Mouse (Mus musculus): ENCODE data around the gene Aen. TPM values are rescaled to one million over a fixed set of nuclear protein-coding genes. Genes with fewer than 3 reads are reported as not detected.

The Aen gene
- polyA plus RNA-seq, 1 experiment from 2014 or later, result 31.4 TPM

- Histone ChIP-seq H3K9me3 (replicated peaks; ENCODE audit: control insufficient read depth, low read length) (no peaks in the 10 kb centered on the region), H3K9ac (ENCODE audit: low read length) (no peak overlapping the region), H3K4me1 (ENCODE audit: control insufficient read depth, insufficient read depth, low read length) (no peaks in the 10 kb centered on the region), H3K36me3 (ENCODE audit: control insufficient read depth, insufficient read depth) (no peaks in the 10 kb centered on the region), H3K4me2 (ENCODE audit: low read depth, low read length) (no peak overlapping the region), H3K4me3 (ENCODE audit: low read length) (no peak overlapping the region), H3K27me3 (ENCODE audit: control insufficient read depth, insufficient read depth, low read length) (peaks cover 71% of the 10 kb centered on the region), H3K27ac (ENCODE audit: low read length) (no peak overlapping the region)
- no peak for ATAC-seq (replicated peaks; ENCODE audit: extremely low read depth, insufficient read depth, low FRiP score)
- 76% methylated on average over 4 of the region's 4 CpGs for WGBS
Measured at GRCm38 (mm10) chr7:78886496-78886895, 9.2 kb upstream of the Aen start.

GRCm38 (mm10) chr7:78887431-78887842 lies 8.2 kb upstream of the Aen start:
- Histone ChIP-seq H3K4me3 (ENCODE audit: low read length) (no peak overlapping the region), H3K36me3 (ENCODE audit: control insufficient read depth, insufficient read depth) (no peaks in the 10 kb centered on the region), H3K27me3 (ENCODE audit: control insufficient read depth, insufficient read depth, low read length) (peaks cover 64% of the 10 kb centered on the region), H3K4me2 (ENCODE audit: low read depth, low read length) (no peak overlapping the region), H3K4me1 (ENCODE audit: control insufficient read depth, insufficient read depth, low read length) (no peaks in the 10 kb centered on the region), H3K9ac (ENCODE audit: low read length) (no peak overlapping the region), H3K9me3 (replicated peaks; ENCODE audit: control insufficient read depth, low read length) (no peaks in the 10 kb centered on the region), H3K27ac (ENCODE audit: low read length) (no peak overlapping the region)
- WGBS, result 72% methylated on average over 9 of the region's 9 CpGs
- no peak for ATAC-seq (replicated peaks; ENCODE audit: extremely low read depth, insufficient read depth, low FRiP score)

GRCm38 (mm10) chr7:78890641-78891040 lies 5.0 kb upstream of the Aen start:
- Histone ChIP-seq H3K27me3 (ENCODE audit: control insufficient read depth, insufficient read depth, low read length) (peaks cover 37% of the 10 kb centered on the region), H3K4me2 (ENCODE audit: low read depth, low read length) (no peak overlapping the region), H3K36me3 (ENCODE audit: control insufficient read depth, insufficient read depth) (no peaks in the 10 kb centered on the region), H3K9me3 (replicated peaks; ENCODE audit: control insufficient read depth, low read length) (no peaks in the 10 kb centered on the region), H3K9ac (ENCODE audit: low read length) (no peak overlapping the region), H3K4me3 (ENCODE audit: low read length) (no peak overlapping the region), H3K4me1 (ENCODE audit: control insufficient read depth, insufficient read depth, low read length) (peaks cover 2% of the 10 kb centered on the region), H3K27ac (ENCODE audit: low read length) (no peak overlapping the region)
- no peak for ATAC-seq (replicated peaks; ENCODE audit: extremely low read depth, insufficient read depth, low FRiP score)
- WGBS, result 3% methylated on average over 16 of the region's 16 CpGs

GRCm38 (mm10) chr7:78893917-78894316 lies 1.7 kb upstream of the Aen start:
- H3K27ac ChIP-seq (ENCODE audit: low read length), result no peak overlapping the region
- H3K4me3 ChIP-seq (ENCODE audit: low read length), result no peak overlapping the region
- H3K36me3 ChIP-seq (ENCODE audit: control insufficient read depth, insufficient read depth), result no peaks in the 10 kb centered on the region
- H3K4me1 ChIP-seq (ENCODE audit: control insufficient read depth, insufficient read depth, low read length), result peaks cover 15% of the 10 kb centered on the region
- no peak overlapping the region for H3K4me2 ChIP-seq (ENCODE audit: low read depth, low read length)
- ATAC-seq (replicated peaks; ENCODE audit: extremely low read depth, insufficient read depth, low FRiP score), result no peak
- H3K27me3 ChIP-seq (ENCODE audit: control insufficient read depth, insufficient read depth, low read length), result peaks cover 11% of the 10 kb centered on the region
- H3K9ac ChIP-seq (ENCODE audit: low read length), result no peak overlapping the region
- no peaks in the 10 kb centered on the region for H3K9me3 ChIP-seq (replicated peaks; ENCODE audit: control insufficient read depth, low read length)
- WGBS, result 72% methylated on average over 10 of the region's 10 CpGs

GRCm38 (mm10) chr7:78895021-78895652 lies 517 bp upstream of the Aen start:
- ATAC-seq (replicated peaks; ENCODE audit: extremely low read depth, insufficient read depth, low FRiP score), result no peak
- H3K27ac ChIP-seq (ENCODE audit: low read length), result peak overlapping the region; percentile 76
- WGBS, result 45% methylated on average over 13 of the region's 13 CpGs

GRCm38 (mm10) chr7:78897567-78897966 lies 1.9 kb downstream of the Aen start:
- Histone ChIP-seq H3K27ac (ENCODE audit: low read length) (no peak overlapping the region), H3K4me1 (ENCODE audit: control insufficient read depth, insufficient read depth, low read length) (peaks cover 15% of the 10 kb centered on the region), H3K27me3 (ENCODE audit: control insufficient read depth, insufficient read depth, low read length) (no peaks in the 10 kb centered on the region), H3K36me3 (ENCODE audit: control insufficient read depth, insufficient read depth) (peaks cover 4% of the 10 kb centered on the region; the same call in 1 of the 2 replicates), H3K4me2 (ENCODE audit: low read depth, low read length) (no peak overlapping the region), H3K9ac (ENCODE audit: low read length) (no peak overlapping the region), H3K4me3 (ENCODE audit: low read length) (no peak overlapping the region), H3K9me3 (replicated peaks; ENCODE audit: control insufficient read depth, low read length) (no peaks in the 10 kb centered on the region)
- 90% methylated on average over 3 of the region's 3 CpGs for WGBS
- ATAC-seq (replicated peaks; ENCODE audit: extremely low read depth, insufficient read depth, low FRiP score), result no peak

More at GRCm38 (mm10) chr7:78895021-78895652, 517 bp upstream of the Aen start:
- Histone ChIP-seq H3K36me3 (ENCODE audit: control insufficient read depth, insufficient read depth) (no peaks in the 10 kb centered on the region), H3K4me3 (ENCODE audit: low read length) (peak overlapping the region; percentile 100), H3K4me1 (ENCODE audit: control insufficient read depth, insufficient read depth, low read length) (peaks cover 15% of the 10 kb centered on the region), H3K4me2 (ENCODE audit: low read depth, low read length) (peak overlapping the region; percentile 82), H3K27me3 (ENCODE audit: control insufficient read depth, insufficient read depth, low read length) (peaks cover 3% of the 10 kb centered on the region; the same call in 1 of the 2 replicates), H3K9me3 (replicated peaks; ENCODE audit: control insufficient read depth, low read length) (no peaks in the 10 kb centered on the region), H3K9ac (ENCODE audit: low read length) (peak overlapping the region; percentile 68)

GRCm38 (mm10) chr7:78903174-78903870 lies 7.7 kb downstream of the Aen start:
- 90% methylated on average over 6 of the region's 6 CpGs for WGBS
- Histone ChIP-seq H3K9me3 (replicated peaks; ENCODE audit: control insufficient read depth, low read length) (no peaks in the 10 kb centered on the region), H3K36me3 (ENCODE audit: control insufficient read depth, insufficient read depth) (peaks cover 24% of the 10 kb centered on the region), H3K4me1 (ENCODE audit: control insufficient read depth, insufficient read depth, low read length) (no peaks in the 10 kb centered on the region), H3K4me3 (ENCODE audit: low read length) (no peak overlapping the region), H3K4me2 (ENCODE audit: low read depth, low read length) (no peak overlapping the region), H3K9ac (ENCODE audit: low read length) (no peak overlapping the region), H3K27ac (ENCODE audit: low read length) (no peak overlapping the region), H3K27me3 (ENCODE audit: control insufficient read depth, insufficient read depth, low read length) (no peaks in the 10 kb centered on the region)
- no peak for ATAC-seq (replicated peaks; ENCODE audit: extremely low read depth, insufficient read depth, low FRiP score)

GRCm38 (mm10) chr7:78904175-78904574 lies 8.5 kb downstream of the Aen start:
- no peak overlapping the region for H3K9ac ChIP-seq (ENCODE audit: low read length)
- no peaks in the 10 kb centered on the region for H3K4me1 ChIP-seq (ENCODE audit: control insufficient read depth, insufficient read depth, low read length)
- no peaks in the 10 kb centered on the region for H3K9me3 ChIP-seq (replicated peaks; ENCODE audit: control insufficient read depth, low read length)
- H3K4me2 ChIP-seq (ENCODE audit: low read depth, low read length), result no peak overlapping the region
- 91% methylated on average over 2 of the region's 2 CpGs for WGBS
- no peaks in the 10 kb centered on the region for H3K27me3 ChIP-seq (ENCODE audit: control insufficient read depth, insufficient read depth, low read length)
- ATAC-seq (replicated peaks; ENCODE audit: extremely low read depth, insufficient read depth, low FRiP score), result no peak
- no peak overlapping the region for H3K27ac ChIP-seq (ENCODE audit: low read length)
- H3K36me3 ChIP-seq (ENCODE audit: control insufficient read depth, insufficient read depth), result peaks cover 26% of the 10 kb centered on the region
- H3K4me3 ChIP-seq (ENCODE audit: low read length), result no peak overlapping the region

GRCm38 (mm10) chr7:78909026-78909425 lies 13.4 kb downstream of the Aen start:
- H3K9ac ChIP-seq (ENCODE audit: low read length), result no peak overlapping the region
- H3K9me3 ChIP-seq (replicated peaks; ENCODE audit: control insufficient read depth, low read length), result no peaks in the 10 kb centered on the region
- H3K27me3 ChIP-seq (ENCODE audit: control insufficient read depth, insufficient read depth, low read length), result no peaks in the 10 kb centered on the region
- H3K4me1 ChIP-seq (ENCODE audit: control insufficient read depth, insufficient read depth, low read length), result peaks cover 14% of the 10 kb centered on the region
- no peak overlapping the region for H3K4me2 ChIP-seq (ENCODE audit: low read depth, low read length)
- ATAC-seq (replicated peaks; ENCODE audit: extremely low read depth, insufficient read depth, low FRiP score), result no peak
- H3K36me3 ChIP-seq (ENCODE audit: control insufficient read depth, insufficient read depth), result peaks cover 20% of the 10 kb centered on the region
- WGBS, result 84% methylated on average over 6 of the region's 6 CpGs
- H3K4me3 ChIP-seq (ENCODE audit: low read length), result no peak overlapping the region
- H3K27ac ChIP-seq (ENCODE audit: low read length), result no peak overlapping the region

Measured in heart, embryonic 16.5 days (tissue).